Mouse (Mus musculus) testis, postnatal 14 days (tissue): ENCODE data around the gene Pdia5.

Experiments used
- DNase-seq: peaks from one replicate; pipeline ENCODE4 v3.0.0; 2021; ENCODE audit warnings: low spot score

Gene Pdia5

GRCm38 (mm10) chr16:35441346-35442025 lies 49.2 kb downstream of the Pdia5 start:
- no peak for DNase-seq

DNA sequence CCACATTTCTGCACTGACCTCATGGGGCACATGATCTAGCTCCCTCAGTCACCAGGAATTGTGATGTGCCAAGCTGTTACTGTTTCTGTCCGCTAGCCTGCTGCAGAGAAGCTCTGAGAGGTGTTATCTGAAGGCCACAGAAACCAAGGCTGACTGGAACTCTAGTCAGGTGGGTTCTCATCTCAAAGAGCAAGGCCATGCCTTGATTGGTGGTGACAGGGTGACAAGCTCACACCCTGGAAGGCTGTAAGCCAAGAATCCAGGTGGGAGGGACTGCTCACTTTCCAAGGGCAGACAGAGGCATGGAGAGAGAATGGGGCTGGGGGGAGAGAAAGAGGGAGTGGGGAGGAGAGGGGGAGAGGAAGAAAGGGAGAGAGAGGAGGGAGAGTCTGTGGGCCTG lies 51.6 kb downstream of the Pdia5 start:
- peak; percentile 39 for DNase-seq

DNA sequence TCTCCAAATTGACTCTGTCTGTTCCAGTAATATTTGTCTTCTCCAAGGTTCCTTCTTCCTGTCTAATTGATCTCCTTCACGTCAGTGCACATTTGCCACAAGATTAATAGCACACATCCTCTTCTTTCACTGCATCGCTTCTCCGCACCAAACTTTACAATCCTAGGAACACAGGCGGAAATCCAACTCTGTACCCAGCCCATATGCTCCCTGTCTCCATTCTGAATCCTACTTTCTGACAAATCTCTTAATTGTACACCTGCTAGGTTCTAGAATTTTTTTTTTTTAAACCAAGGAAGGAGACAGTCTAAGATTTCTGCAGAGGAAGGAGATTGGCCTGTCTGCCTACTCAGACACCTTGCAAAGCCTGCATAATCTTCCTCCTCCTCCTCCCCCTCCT lies 59.1 kb downstream of the Pdia5 start:
- DNase-seq = no peak

GRCm38 (mm10) chr16:35424926-35425325 lies 65.7 kb downstream of the Pdia5 start:
- no peak for DNase-seq

DNA sequence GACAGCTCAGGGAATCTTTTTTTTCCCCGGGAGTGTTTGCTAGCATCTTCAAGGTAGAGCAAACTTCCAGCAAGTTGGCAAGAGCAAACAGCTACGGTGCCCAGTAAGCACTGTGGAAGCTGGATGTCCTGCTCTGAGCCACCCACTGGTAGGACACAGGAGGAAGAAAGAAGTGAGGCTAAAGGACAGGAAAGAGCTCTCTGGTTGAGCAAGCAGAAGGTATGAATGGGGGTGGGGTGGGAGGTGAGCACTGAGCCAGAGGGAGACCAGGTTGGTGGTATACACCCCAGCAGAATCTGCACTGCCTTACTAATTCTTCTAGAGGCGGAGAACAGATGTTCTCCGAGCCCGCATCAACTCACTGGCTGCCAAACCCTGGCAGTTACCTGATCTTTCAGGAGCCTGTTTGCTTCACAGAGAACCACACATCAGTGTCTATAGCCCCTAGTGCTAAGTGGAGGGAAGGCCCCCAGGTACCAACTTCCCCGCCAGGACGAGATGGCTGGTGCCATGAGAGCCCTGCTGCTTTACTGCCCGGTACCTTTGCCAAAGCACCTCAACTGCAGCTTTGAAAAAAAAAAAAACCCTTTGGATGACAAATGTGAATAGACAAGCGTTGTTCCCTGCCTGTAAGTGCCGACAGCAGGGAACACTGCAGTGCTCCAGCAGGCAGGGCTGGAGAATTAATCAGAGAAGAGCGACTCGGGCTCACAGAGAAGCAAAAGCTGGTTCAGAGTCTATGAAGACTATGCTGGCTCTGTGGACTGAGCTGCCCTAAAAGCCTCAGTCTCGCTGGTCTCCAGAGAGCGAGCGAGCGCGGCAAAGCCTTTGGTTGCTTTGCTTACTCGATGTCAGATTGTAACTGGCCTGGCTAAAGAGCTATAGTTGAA lies 67.2 kb downstream of the Pdia5 start:
- no peak for DNase-seq

GRCm38 (mm10) chr16:35422705-35423104 lies 68.0 kb downstream of the Pdia5 start:
- no peak for DNase-seq

DNA sequence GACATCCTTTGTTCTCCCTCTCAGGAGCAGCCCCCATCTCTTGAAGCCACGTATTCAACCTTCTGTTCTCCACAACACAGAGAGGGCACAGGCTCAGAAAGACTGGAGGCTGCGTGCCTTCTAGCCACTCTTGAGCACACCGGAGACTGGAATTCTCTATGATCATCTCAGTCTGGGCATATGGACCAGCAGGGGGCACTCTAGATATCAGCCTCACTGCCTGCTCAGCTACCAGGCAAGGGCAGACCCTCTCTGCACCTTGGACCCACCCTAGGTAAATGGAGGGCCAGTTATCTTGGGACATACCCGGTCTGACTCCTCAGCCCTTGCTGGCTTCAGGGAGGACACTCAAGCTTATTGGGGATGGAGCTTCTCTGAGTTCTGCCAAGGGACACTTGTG lies 68.5 kb downstream of the Pdia5 start:
- DNase-seq = no peak

DNA sequence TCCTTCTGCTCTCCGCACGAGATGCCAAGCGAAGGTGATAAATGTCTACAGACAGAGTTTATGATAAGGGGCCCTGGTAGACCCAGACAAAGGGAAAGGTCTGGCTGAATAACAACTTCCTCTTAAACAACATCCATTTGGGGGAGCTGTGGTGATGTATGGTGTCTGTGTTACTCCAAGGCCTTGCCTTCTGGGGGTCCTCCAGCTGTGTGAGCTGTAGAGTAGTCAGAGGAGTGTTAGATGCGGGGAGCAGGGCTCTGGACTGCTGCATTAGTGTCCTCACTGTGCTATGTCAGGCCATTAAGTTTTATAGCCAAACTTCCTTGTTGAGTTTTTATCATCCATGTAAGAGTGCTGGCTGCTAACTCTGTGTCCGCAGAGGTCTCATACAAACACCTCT lies 76.1 kb downstream of the Pdia5 start:
- DNase-seq = no peak

DNA sequence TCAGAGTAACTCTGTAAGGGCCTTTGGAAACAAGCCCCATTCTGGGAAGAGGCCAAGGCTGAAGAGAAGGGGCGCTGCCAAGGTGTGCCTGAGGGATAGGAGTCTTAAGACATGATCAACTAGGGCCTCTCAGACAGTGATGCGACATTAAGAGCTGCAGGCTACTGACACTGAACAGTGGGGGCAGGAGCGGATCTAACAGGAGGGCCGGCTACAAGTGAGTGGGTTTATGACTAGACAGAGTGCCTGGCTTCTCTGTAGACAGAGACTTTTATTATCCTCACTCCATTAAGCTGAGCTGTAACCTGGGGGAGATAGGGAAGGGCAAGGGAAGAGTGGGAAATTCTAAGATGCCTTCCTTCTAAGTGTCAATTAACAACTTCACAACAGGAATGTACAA lies 84.0 kb downstream of the Pdia5 start:
- no peak for DNase-seq

GRCm38 (mm10) chr16:35406166-35406565 lies 84.5 kb downstream of the Pdia5 start:
- no peak for DNase-seq

- no peak for DNase-seq
These were observed 85.2 kb downstream of the Pdia5 start for GRCm38 (mm10) chr16:35405348-35406080.

- DNase-seq = no peak
These were observed 85.8 kb downstream of the Pdia5 start for GRCm38 (mm10) chr16:35404864-35405263.

GRCm38 (mm10) chr16:35403891-35404290 lies 86.8 kb downstream of the Pdia5 start:
- no peak for DNase-seq

DNA sequence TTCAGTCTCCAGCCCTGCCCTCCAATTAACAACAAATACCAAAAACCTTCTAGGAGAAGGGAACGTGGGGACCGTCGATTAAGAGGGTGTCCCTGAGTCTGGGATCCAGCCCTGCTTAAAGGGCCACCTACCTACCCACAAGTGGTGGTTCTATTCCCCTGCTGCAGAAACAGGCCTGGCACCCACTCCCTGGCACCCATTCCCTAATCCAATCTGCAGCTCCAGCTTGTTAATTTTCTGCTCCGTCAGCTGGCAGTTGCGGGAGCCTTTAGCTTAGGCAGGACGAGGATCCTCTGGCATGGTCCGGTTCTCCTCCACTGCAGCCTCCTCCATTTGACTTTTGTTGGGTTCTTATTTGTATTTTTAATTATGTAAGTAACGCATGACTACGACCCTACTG lies 87.3 kb downstream of the Pdia5 start:
- DNase-seq = no peak

- DNase-seq = no peak
These were observed 97.9 kb downstream of the Pdia5 start for GRCm38 (mm10) chr16:35392813-35393212.

DNA sequence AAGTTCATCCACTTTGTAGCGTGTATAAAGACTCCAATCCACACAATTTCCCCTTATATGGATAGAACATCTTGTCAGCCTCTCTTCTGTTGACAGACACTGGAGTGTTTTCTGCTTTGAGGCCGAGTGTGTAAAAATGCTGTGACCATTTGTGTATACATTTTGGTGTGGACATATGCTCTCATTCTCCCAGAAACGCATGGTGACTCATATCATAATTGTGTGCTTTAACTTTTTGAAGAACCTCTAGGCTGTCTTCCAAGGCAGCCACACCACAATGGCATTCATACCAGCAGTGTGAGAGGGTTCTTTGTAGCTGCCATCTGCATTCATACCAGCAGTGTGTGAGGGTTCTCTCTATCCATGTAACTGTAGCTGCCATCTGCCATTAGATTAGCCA lies 105.0 kb downstream of the Pdia5 start:
- no peak for DNase-seq

DNA sequence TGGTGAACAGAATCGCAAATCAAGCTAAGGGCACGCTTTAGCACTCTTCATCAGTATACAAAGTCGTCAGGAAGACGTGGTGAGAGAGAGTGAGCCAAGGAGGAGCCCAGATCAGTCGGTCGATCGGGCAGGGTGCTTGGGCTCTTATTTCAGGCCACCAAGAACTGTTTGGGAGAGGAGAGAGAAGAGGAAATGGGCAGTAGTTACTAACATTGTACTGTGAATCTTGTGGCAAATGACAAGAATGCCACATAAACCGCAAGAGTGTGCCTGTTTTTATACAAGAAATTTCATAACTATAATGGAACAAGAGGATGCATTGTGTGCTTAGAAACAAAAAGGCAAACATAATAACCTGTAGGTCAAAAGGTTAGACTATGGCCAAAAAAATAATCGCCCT lies 110.6 kb downstream of the Pdia5 start:
- no peak for DNase-seq

DNA sequence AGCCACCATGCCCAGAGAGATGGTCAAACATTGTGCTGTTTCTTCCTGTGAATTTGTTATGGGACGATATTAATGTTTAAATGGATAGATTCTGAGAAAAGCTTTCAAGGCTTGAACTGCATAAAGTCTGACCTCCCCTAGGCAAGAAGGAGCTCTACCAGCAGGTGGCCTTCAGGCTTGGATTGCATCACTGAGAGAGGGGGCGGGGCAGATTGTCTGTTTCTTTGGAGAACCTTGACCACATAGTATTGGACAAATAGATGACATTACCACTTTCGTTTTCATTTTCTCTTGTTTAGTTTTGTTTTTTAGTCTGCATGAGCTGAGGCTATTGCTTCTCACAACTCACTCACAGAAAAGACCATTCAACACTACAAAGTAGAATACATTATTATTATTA lies 111.3 kb downstream of the Pdia5 start:
- no peak for DNase-seq

GRCm38 (mm10) chr16:35364063-35364428 lies 126.6 kb downstream of the Pdia5 start:
- DNase-seq = no peak

- DNase-seq = peak; percentile 95
These were observed 127.3 kb downstream of the Pdia5 start, which contains the start of gene Sec22a for GRCm38 (mm10) chr16:35363150-35364062. Gene Sec22a (minus strand): TSS chr16:35363918.

GRCm38 (mm10) chr16:35362221-35362620 lies 128.5 kb downstream of the Pdia5 start:
- no peak for DNase-seq

DNA sequence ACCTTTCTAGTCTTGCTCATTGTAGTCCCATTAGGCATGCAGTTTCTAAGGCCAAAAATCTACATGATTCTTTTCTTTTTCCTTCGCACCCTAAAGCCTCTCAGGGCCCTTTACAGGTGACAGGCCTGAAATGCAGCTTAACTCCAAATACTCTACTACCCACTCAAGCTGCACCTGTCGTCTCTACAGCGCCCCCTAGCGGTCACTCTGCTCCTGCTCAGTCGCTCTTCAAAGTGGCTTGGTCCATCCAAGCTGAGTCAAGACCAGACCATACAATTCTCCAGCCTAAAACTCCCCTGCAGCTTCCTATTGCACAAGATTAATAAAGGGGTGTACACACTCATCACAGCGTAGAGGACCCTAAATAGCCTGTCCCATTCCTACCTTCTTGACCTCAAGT lies 130.1 kb downstream of the Pdia5 start:
- peak; percentile 14 for DNase-seq
